Comparison of ENCODE assay signal across 9 mouse cellular contexts in genomic region chr9:31858720-31859340, GRCm38 (mm10). TPM values are rescaled to one million over a fixed set of nuclear protein-coding genes. Genes with fewer than 3 reads are reported as not detected.
DNase-seq lines count a peak whose midpoint lies in the region; ATAC-seq lines count a peak whose summit lies in the region.
"Had no signal": no experiment of that assay in that cellular context is flagged by ENCODE, and none has a peak within 500 bp of the region (broad histone marks: within the 10 kb centered on the region; RNA-seq: fewer than 3 reads in every experiment).

No protein-coding gene starts in this region.

- H3K9me3 ChIP-seq in neural tube, embryonic 12.5 days, result no peaks in the 10 kb centered on the region

- H3K27ac ChIP-seq in neural tube, embryonic 12.5 days, result no peak overlapping the region

- ATAC-seq in common myeloid progenitor, adult 5-6 weeks (replicated peaks; ENCODE audit: low read depth, poor library complexity, severe bottlenecking), result peak; percentile 90
- ATAC-seq in neural tube, embryonic 12.5 days (ENCODE audit: low FRiP score, low read depth), result peak; percentile 79

- peak overlapping the region; percentile 50 for H3K4me2 ChIP-seq in neural tube, embryonic 12.5 days (replicated peaks)

- H3K36me3 ChIP-seq in neural tube, embryonic 12.5 days, result no peaks in the 10 kb centered on the region

- intact Hi-C loops in left cerebral cortex, postnatal 36 days (cut with DNase I), result loop anchor here (2.0 kb wide), 1 partner anchor 54 kb away; the partner anchor contains the start of gene Barx2

- H3K27me3 ChIP-seq in neural tube, embryonic 12.5 days (replicated peaks), result peaks cover 9% of the 10 kb centered on the region; the same call in 1 of the 2 replicates

- 10% methylated on average over 20 of the region's 20 CpGs for WGBS in neural tube, embryonic 12.5 days

- H3K4me3 ChIP-seq in neural tube, embryonic 12.5 days, result no peak overlapping the region

- peak; percentile 50 for DNase-seq in kidney, postnatal 10 days
- no peak for DNase-seq in kidney, adult 8-10 months
- DNase-seq in frontal cortex, postnatal 36 days (ENCODE audit: low spot score in 2 of 2), result peak; percentile 22 to 35
- peak; percentile 34 to 37 for DNase-seq in left cerebral cortex, postnatal 36 days (ENCODE audit: low spot score in 2 of 2)
- no peak for DNase-seq in Muller cell, postnatal 12 days (ENCODE audit: inconsistent ontology term)
- DNase-seq in gastrocnemius, adult 18-20 months (ENCODE audit: low spot score), result no peak

- 0 out of 2 replicates have a peak, but pooled peaks cover 5% of the 10 kb centered on the region for H3K4me1 ChIP-seq in neural tube, embryonic 12.5 days

- no peak overlapping the region for H3K9ac ChIP-seq in neural tube, embryonic 12.5 days

RNA-seq across cellular contexts. Expression of gene Barx2, which starts 54.4 kb away (rescaled TPM):
- not detected in 2 replicates for total RNA-seq in common myeloid progenitor, adult 5-6 weeks (2017)
- total RNA-seq in left cerebral cortex, postnatal 36 days (2021), result 1 to 10 TPM; 5.1 to 8.5 TPM
- polyA plus RNA-seq in neural tube, embryonic 12.5 days (2016; fragmentation: Nextera tagmentation; extraction: Ambion mirVana), result 0.09 and 0.33 TPM in 2 replicates
- 10 to 100 TPM in 1 of 2 experiments, 1 to 10 TPM in 1; 4.2 to 13.0 TPM for total RNA-seq in gastrocnemius, adult 18-20 months (2021)
- polyA plus RNA-seq: liver, adult 2 months had no signal

Comparison
In these comparisons a context has a peak if more than half of its experiments do, and no peak if none do; other contexts are left out.
1. DNase-seq: peak in kidney, postnatal 10 days (single experiment), frontal cortex, postnatal 36 days (2 of 2) and left cerebral cortex, postnatal 36 days (2 of 2); none in kidney, adult 8-10 months (0 of 2), Muller cell, postnatal 12 days (single experiment) and gastrocnemius, adult 18-20 months (single experiment).